Mouse (Mus musculus) kidney, postnatal 4 days (tissue): ENCODE data around the gene Thada.

Experiments
- DNase-seq, 2 experiments: peaks; one replicate each; pipeline ENCODE4 v3.0.0; 2021; ENCODE audit warnings: mixed read lengths in 2 of 2

Thada gene

DNA sequence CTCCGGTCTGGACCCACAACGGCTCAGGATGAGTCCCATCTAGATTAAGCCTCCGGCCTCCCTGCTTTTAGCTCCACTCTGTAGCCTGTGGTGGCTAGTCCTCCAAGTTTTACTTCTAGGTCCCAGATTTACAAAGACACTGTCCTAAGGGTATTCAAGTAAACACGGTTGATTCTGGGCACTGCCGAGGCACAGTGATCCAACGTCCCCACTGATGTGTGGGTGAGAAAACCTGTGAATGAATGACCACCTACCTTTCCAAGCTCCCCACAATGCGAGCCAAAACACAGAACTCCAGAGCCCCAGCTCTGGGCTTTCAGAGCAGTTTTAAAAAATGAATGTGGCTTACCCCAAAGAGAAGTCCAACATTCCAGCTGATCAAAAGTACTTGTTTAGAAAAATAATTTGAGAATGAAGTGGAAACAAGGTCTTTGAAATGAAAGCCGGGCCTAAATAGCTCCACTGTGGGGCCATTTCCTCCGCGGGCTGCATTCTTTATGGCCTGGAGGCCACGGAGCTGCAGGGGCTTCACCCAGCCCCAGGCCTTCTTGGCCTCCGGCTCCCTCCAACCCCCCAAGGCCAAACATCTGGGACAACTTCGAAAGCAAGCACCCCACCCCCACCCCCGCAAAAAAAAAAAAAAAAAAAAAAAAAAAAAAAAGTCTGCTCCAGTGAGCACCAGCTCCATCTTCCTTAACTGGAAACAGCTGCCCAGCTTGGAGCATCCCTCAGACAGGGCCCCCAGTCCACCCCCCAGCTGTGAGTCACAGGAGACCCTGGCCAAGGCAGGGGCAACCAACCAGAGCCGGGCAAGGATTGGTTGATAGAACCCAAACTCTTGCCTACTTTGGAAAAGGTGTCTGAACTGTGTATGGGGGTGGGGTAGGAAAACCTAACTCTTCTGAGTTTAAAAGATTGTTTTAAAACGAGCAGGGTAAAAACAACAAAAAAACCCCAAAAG lies 283.4 kb downstream of the Thada start:
- peak; percentile 69 to 78 for DNase-seq

- DNase-seq = peak; percentile 70 to 81
Measured at GRCm38 (mm10) chr17:84181502-84182310, 284.3 kb downstream of the Thada start.

DNA sequence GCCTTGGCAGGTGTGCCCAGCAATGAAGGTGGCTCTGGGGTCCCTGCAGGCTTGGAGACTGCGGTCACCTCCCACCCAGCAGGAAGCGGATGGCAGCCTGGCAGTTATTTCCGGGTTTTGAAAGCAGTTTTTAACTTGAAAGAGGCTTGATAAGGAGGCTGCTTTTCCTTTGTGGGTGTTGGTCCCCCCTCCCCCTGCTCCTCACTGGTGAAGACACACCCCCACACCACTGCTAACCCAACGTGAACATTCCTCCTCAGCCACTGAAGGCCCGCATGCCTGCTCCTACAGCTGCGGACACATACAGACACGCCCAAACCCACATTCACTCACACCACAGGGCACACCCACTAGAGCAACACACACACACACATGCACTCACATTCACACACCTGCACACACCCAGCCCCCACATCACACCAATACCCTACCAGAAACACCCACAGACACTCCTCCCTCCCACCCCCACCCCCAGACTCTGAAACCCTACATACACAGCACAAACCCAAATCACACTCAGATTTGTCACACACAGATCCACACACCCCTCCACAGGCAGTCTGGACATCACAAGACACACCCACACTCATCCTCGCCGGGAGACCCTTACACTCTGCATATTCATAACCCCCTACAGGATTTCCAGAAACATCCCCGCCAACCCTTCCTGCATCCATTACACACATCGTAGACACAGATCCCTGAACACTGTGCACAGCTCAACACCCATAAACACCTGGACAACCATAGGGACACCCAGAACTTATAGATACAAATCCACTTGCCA lies 285.1 kb downstream of the Thada start:
- DNase-seq = peak; percentile 71 to 83

DNA sequence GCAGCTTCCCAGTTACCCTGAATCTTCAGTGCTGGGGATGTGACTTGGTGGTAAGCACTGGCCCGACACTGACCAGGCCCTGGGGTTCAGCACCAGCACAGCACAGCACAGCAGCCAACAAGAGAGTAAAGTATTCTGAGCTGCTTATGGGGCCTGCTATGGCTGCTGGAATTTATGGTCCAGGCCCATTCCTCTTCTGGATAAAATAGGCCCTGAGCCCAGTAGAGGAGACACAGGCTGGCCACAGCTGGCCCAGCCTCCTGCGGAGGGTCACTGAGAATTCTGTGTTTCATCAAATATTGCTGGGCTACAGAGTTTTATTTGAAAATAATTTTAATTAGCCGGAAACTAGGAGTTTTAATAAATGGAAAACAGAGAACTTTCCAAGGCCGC lies 286.0 kb downstream of the Thada start:
- peak; percentile 70 to 74 for DNase-seq

DNA sequence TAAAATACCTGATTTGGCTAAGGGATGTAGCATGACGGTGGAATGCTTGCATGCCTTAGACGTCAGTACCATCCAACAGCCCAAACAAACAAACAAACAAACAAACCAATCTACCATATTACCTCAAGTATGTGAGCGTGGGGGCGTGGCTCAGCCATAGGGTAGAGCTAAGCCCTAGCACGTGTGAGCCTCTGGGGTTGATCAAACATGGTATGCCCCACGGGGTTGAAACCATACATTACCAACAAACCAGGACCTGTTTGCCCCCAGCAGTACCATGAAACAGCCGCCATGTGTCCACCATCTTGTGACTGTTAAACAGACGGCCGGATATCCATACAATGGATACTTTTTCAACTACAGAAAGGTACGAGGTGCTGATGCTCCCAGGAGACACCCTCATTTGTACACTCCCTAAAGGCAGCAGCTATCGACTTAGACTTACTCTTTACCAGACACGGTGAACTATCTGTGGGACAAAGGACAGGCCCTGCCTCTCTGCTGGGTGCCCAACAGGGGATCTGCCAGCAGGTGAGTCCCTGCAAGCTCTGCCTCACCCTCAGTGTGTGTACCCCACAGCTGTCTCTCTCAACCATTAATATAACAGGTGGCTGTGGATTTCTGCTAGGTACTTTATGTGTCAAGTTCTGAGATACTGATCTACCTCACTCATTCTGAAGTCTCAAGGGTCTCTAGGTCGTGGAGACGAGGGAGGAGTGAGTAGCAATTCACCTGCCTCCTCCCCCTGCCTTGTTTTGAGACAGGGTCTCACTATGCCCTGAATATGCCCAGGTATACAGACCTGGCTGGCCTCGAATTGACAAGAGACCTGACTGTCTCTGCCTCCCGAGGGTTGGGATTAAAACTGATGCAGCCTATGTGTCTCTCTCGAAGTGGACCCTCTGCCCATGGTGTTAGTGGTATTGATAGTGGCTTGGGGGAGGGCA lies 286.7 kb downstream of the Thada start:
- peak in 1 of 2 experiments; percentile 3 for DNase-seq

DNA sequence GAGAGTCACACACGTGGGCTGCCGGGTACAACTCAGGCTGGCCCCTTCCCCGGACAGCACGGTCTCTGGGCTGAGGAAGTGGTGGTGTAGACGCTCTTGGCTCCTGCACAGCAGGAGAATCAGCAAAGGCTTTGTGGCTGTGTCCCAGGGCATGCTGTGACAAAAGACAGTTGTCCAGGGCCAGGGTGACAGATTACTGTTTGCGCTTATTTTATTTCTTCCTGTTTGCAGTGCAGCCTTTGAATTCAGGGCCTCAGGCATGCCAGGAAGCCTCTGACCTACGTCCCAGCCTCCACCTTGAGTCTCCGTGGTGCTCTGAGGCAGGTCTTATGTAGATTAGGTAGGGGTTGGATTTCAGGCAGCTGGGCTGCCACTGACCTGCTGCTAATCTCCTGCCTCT lies 288.5 kb downstream of the Thada start:
- peak; percentile 36 to 51 for DNase-seq

DNA sequence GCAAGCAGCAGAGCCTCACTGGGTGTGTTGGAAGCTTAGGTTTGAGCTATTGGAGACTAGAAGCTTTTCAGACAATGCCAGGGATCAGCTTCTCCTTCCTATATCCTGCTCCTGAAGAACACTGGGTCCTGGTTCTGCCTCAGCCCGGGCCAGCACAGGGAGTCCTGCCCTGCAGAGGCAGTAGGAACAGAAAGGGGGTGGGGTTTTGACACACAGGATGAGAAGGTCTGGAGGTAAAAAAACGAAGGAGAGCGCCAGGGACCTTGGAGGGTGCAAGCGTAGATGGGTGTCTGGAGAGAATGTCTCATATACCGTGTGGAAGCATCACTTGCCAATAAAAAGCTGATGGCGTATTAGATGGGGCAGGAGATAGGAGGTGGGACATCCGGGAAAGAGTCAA lies 289.6 kb downstream of the Thada start:
- peak; percentile 1 to 2 for DNase-seq

DNA sequence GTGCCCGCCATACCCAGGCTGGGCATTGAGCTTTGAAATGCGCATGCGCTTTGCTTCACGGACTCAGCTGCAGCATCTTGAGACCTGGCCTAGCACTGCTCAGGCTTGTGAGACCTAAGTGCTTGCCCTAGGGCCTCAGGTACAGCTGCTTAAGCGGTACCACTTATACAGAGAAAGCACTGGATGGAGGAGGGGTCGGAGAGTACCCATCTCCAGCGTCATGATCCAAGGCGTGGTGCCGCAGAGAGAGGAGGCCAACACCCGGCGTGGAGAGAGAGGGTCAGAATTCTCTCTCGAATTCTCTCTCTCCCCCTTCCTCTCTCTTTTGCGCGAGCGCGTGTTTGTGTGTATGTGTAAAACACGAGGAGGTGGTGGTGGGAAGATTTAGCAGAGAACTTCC lies 290.8 kb downstream of the Thada start:
- DNase-seq = peak; percentile 0 to 1

DNA sequence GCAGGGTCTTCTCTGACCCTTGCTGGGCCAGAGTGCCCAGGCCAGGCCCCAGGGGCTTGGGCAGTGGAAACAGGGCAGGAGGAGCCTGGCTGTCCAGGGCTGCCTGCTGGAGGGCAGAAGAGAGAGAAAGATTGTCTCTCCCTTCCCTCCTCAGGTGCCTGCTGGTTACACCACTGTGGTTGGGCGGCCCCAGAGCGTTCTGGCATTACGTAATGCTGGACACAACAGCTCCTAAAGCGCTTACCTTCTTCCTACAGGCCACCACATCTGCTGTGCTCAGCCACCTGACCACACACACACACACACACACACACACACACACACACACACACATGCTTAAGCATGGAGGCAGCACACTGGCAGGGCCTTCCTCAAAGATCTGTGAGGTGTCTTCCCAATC lies 298.6 kb downstream of the Thada start:
- DNase-seq = peak; percentile 1 to 2

GRCm38 (mm10) chr17:84166135-84166860 lies 299.7 kb downstream of the Thada start:
- peak; percentile 0 for DNase-seq

- peak; percentile 0 to 1 for DNase-seq
Measured at GRCm38 (mm10) chr17:84165735-84166134, 300.3 kb downstream of the Thada start.

GRCm38 (mm10) chr17:84164146-84164545 lies 301.9 kb downstream of the Thada start:
- DNase-seq = peak; percentile 1

DNA sequence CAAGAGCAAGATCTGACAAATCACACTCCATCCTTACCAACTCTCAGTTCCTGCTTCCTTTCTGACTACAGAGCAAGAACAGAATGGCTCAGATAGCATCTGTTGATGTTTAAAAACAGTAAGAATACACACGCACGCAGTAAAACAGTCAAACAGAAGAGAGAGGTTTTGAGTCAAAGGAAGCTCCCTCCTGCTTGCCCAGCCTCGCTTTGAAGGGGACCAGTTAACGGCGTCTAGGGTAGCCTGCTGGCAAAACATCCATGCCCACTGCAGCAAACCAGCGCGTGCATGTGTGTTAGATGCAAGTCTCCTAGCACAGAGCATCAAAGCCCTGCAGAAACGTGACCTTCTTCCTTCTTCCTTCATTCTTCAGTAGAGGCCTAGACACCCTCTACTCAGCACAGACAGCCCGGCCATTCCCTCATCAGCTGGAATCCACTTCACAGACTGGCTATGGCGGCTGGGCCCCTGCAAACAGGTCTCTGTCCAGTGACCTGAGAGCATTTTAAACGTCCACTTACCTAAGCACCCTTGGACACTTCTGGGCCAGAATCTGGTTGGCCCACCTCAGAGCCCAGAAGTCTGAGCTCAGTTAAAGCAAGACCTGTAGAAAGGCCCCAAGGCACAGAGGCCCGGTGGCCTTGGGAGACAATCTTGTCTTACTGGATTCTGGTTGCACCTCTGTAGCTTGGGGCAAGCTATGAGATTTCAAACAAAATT lies 302.8 kb downstream of the Thada start:
- peak; percentile 2 to 4 for DNase-seq

DNA sequence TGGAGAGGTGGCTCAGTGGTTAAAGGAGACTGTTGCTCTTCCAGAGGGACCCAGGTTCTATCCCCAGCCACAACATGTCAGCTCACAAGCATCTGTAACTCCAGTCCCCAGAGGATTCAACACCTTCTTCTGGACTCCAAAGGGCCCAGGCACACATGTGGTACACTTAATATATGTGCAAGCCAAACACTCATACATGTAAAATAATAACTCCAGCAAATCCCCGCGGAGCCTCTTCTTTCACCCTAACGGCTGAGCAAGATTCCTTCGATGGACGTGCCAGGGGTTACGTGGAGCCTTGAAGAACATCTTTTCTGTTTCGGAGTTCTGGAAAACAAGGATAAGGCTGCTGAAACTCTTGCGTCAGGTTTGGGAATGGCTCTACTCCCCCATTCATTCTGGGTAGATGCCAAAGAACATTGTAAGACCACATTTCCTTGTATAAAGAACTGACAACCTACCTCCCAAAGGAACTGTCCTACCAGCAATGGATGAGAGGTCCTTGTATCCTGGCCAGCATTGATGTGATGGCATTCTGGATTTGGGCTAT lies 303.7 kb downstream of the Thada start:
- DNase-seq = peak; percentile 10 to 21

DNA sequence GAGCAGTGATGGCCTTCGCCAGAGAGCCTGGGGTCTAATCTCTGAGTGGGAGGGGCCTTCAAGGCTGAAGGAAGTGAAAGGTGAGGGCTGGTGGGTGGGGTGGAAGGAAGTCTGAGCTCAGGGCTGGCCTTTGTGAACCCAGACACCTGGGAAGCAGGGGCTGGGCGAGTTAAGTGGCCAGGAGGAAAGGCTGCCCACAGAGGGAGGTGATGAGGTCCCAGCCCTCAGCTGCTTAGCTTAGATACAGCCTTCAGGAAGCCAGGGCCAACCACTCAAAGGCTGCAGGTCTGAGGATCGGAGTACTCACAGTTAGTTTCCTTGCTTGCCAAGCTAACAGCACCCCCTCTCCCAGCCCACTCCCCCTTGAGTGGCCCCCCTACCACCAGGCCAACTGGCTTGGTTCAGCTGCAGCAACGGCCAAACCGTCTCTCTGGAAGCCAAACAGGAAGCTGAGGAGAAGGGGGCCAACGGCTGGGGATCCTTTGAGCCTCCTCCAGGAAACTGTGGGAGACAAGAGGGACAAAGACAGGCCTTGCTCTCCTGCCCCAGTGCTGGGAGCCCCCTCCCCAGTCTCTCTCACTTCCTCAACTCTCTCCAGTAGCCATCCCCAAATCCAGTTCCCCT lies 304.7 kb downstream of the Thada start:
- DNase-seq = peak; percentile 44 to 61

- peak; percentile 7 to 42 for DNase-seq
Measured at GRCm38 (mm10) chr17:84158891-84159290, 307.1 kb downstream of the Thada start.

DNA sequence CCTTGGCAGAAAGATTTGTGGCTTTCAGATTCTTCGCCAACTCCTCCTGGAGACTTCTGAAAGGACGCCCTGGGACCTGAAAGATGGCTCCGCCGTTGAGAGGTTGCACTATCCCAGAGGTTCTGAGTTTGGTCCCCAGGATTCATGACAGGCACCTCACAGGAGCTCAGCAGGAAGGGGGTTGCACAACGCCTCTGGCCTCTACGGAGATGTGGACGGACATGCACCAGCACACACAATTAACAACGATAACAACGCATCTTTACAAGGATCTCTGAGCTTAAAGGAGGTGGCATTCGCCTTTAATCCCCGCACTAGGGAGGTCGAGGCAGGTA lies 307.6 kb downstream of the Thada start:
- peak; percentile 4 to 19 for DNase-seq

DNA sequence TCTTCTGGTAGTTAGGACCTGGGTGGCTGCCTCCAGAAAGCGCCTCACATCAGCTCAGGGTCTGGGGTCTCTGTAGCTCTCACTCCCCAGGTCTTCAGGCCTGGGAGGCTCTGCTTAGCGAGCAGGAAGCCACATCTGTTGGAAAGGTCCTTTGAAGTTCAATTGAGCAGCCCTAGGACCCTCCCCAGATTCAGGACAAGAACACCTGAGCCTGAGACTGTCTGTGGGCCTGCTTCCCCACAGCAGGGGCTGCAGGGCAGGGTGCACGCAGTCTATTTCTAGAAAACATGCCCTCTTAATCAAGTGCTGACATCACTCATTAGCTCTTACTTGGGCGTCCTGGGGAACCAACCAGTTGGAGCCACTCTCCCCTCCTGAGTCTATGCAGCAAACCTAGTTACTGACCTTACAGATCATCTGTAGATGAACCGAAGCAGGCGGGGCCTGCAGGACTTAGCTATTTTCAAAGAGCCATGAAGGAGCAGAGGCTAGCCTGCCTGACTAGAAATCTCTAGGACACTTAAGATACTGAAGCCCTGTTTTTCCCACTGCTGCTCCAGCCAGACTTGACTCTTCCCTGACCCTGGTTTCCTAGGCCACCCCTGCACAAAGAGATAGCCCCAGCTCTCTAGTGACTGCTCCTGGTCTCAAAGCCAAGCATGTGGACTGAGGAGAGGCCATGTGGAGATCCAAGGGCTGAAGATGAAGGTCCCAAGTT lies 308.1 kb downstream of the Thada start:
- peak; percentile 18 to 44 for DNase-seq
